Comparison of ENCODE assay signal across 20 mouse cellular contexts in genomic region chr11:5734323-5734722, GRCm38 (mm10). TPM values are rescaled to one million over a fixed set of nuclear protein-coding genes. Genes with fewer than 3 reads are reported as not detected.
DNase-seq lines count a peak whose midpoint lies in the region; ATAC-seq lines count a peak whose summit lies in the region.
"Had no signal": no experiment of that assay in that cellular context is flagged by ENCODE, and none has a peak within 500 bp of the region (broad histone marks: within the 10 kb centered on the region; RNA-seq: fewer than 3 reads in every experiment).

No protein-coding gene starts in this region.

- peaks cover 8% of the 10 kb centered on the region; the same call in 1 of the 2 replicates for H3K36me3 ChIP-seq in heart, embryonic 12.5 days
- H3K36me3 ChIP-seq: embryonic facial prominence, embryonic 12.5 days; forebrain, embryonic 15.5 days; liver, embryonic 15.5 days had no signal

- H3K4me3 ChIP-seq in heart, embryonic 12.5 days, result no peak overlapping the region
- H3K4me3 ChIP-seq: embryonic facial prominence, embryonic 12.5 days; erythroblast, embryonic 14.5 days; forebrain, embryonic 15.5 days; liver, embryonic 15.5 days had no signal

- H3K27ac ChIP-seq in heart, embryonic 12.5 days (ENCODE audit: poor library complexity, severe bottlenecking), result no peak overlapping the region
- H3K27ac ChIP-seq: embryonic facial prominence, embryonic 12.5 days; forebrain, embryonic 15.5 days; kidney, postnatal 0 days; liver, embryonic 15.5 days had no signal

- peak; percentile 36 for DNase-seq in adrenal gland, adult 2 months
- no peak for DNase-seq in adrenal gland, postnatal 10 days
- DNase-seq in heart, adult 18-20 months, result peak; percentile 39 to 65
- peak; percentile 37 for DNase-seq in lung, postnatal 36 days
- DNase-seq in lung, postnatal 14 days, result no peak
- peak; percentile 64 for DNase-seq in skeletal muscle tissue, adult 2 months (ENCODE audit: low read depth, low spot score)
- DNase-seq in thymus, postnatal 36 days, result no peak
- DNase-seq: cerebellum, adult 11 months; cerebellum, postnatal 10 days; kidney, adult 11 months; layer of hippocampus, postnatal 36 days; right cerebral cortex, postnatal 25 days had no signal

- H3K9ac ChIP-seq in heart, embryonic 12.5 days, result no peak overlapping the region; the same call in 1 of the 2 replicates
- H3K9ac ChIP-seq: embryonic facial prominence, embryonic 12.5 days; forebrain, embryonic 15.5 days; liver, embryonic 15.5 days had no signal

- H3K4me1 ChIP-seq in heart, embryonic 12.5 days (replicated peaks), result peaks cover 57% of the 10 kb centered on the region
- H3K4me1 ChIP-seq: forebrain, embryonic 15.5 days had no signal

- no peak overlapping the region for H3K4me2 ChIP-seq in heart, embryonic 12.5 days
- H3K4me2 ChIP-seq: embryonic facial prominence, embryonic 12.5 days; forebrain, embryonic 15.5 days; liver, embryonic 15.5 days had no signal

- H3K9me3 ChIP-seq in heart, embryonic 12.5 days (replicated peaks), result no peaks in the 10 kb centered on the region
- H3K9me3 ChIP-seq: embryonic facial prominence, embryonic 12.5 days; forebrain, embryonic 15.5 days; liver, embryonic 15.5 days had no signal

- no peaks in the 10 kb centered on the region for H3K27me3 ChIP-seq in heart, embryonic 12.5 days (replicated peaks)
- H3K27me3 ChIP-seq: embryonic facial prominence, embryonic 12.5 days; forebrain, embryonic 15.5 days; liver, embryonic 15.5 days had no signal

- no peak for ATAC-seq in heart, embryonic 12.5 days (ENCODE audit: insufficient number of reproducible peaks, low FRiP score)
- ATAC-seq: CD4-positive, CD25-positive, alpha-beta regulatory T cell, adult 4 months; forebrain, embryonic 15.5 days; midbrain, embryonic 16.5 days had no signal

- WGBS in heart, embryonic 12.5 days, result 84% methylated on average over 4 of the region's 4 CpGs

RNA-seq across cellular contexts. Expression of gene Mrps24, which starts 18.8 kb away (rescaled TPM):
- 100 to 1,000 TPM; 137 to 178 TPM for total RNA-seq in adrenal gland, adult 2 months (2021)
- polyA plus RNA-seq in adrenal gland, adult 2 months (2012; rRNA removed), result 740 and 796 TPM in 2 replicates
- 100 to 1,000 TPM; 155 to 166 TPM for total RNA-seq in adrenal gland, postnatal 10 days (2021)
- total RNA-seq in heart, adult 18-20 months (2021), result 100 to 1,000 TPM; 152 to 158 TPM
- 167 and 171 TPM in 2 replicates for polyA plus RNA-seq in heart, embryonic 12.5 days (2016; fragmentation: Nextera tagmentation; extraction: Ambion mirVana)

RNA-seq across cellular contexts. Expression of gene Urgcp, which starts 27.9 kb away (rescaled TPM):
- 10 to 100 TPM; 63.8 to 65.2 TPM for total RNA-seq in adrenal gland, adult 2 months (2021)
- 30.6 and 34.0 TPM in 2 replicates for polyA plus RNA-seq in adrenal gland, adult 2 months (2012; rRNA removed)
- total RNA-seq in adrenal gland, postnatal 10 days (2021), result 10 to 100 TPM; 65.1 to 66.5 TPM
- 10 to 100 TPM; 58.9 to 59.4 TPM for total RNA-seq in heart, adult 18-20 months (2021)
- polyA plus RNA-seq in heart, embryonic 12.5 days (2016; fragmentation: Nextera tagmentation; extraction: Ambion mirVana), result 32.2 and 33.8 TPM in 2 replicates

RNA-seq across cellular contexts. Expression of gene Dbnl, which starts 54.0 kb away (rescaled TPM):
- 10 to 100 TPM; 66.6 to 79.3 TPM for total RNA-seq in adrenal gland, adult 2 months (2021)
- 45.7 and 58.2 TPM in 2 replicates for polyA plus RNA-seq in adrenal gland, adult 2 months (2012; rRNA removed)
- 10 to 100 TPM; 51.5 to 57.5 TPM for total RNA-seq in adrenal gland, postnatal 10 days (2021)
- 10 to 100 TPM; 29.3 to 31.6 TPM for total RNA-seq in heart, adult 18-20 months (2021)
- 87.0 and 88.0 TPM in 2 replicates for polyA plus RNA-seq in heart, embryonic 12.5 days (2016; fragmentation: Nextera tagmentation; extraction: Ambion mirVana)

Comparison
In these comparisons a context has a peak if more than half of its experiments do, and no peak if none do; other contexts are left out.
1. DNase-seq: peak in adrenal gland, adult 2 months (single experiment), heart, adult 18-20 months (2 of 2), lung, postnatal 36 days (single experiment) and skeletal muscle tissue, adult 2 months (single experiment); none in adrenal gland, postnatal 10 days (single experiment), lung, postnatal 14 days (single experiment) and thymus, postnatal 36 days (0 of 2).